Mouse (Mus musculus) kidney, adult 2 months (tissue): ENCODE results near the gene Cacna1s. TPM values are rescaled to one million over a fixed set of nuclear protein-coding genes. Genes with fewer than 3 reads are reported as not detected.

Experiments used
- DNase-seq: peaks from one replicate; pipeline ENCODE4 v3.0.0; 2021
- H3K27ac ChIP-seq: fragments of 200-500 bp; 2 replicates; pipeline ENCODE4 v1.5.1; 2012; ENCODE audit warnings: low read depth, low read length, control low read depth, inconsistent platforms; ENCODE audit not compliant: insufficient read depth
- H3K27me3 ChIP-seq: fragments of 200-500 bp; replicated peaks from 2 replicates; pipeline ENCODE4 v1.6.1; 2012; ENCODE audit warnings: mild to moderate bottlenecking, moderate library complexity, low read length, inconsistent platforms; ENCODE audit not compliant: control insufficient read depth, insufficient read depth
- H3K36me3 ChIP-seq: fragments of 200-500 bp; 2 replicates; pipeline ENCODE4 v1.6.1; 2012; ENCODE audit warnings: mild to moderate bottlenecking, moderate library complexity, low read length, inconsistent platforms; ENCODE audit not compliant: control insufficient read depth, insufficient read depth
- H3K4me1 ChIP-seq: fragments of 200-500 bp; 2 replicates; pipeline ENCODE4 v1.6.1; 2011; ENCODE audit warnings: low read length; ENCODE audit not compliant: control insufficient read depth, insufficient read depth
- H3K4me3 ChIP-seq: fragments of 200-500 bp; 2 replicates; pipeline ENCODE4 v1.5.1; 2011; ENCODE audit warnings: mild to moderate bottlenecking, low read depth, low read length, control low read depth; ENCODE audit not compliant: insufficient read depth
- CTCF ChIP-seq: fragments of 200-500 bp; conservative IDR thresholded peaks from 2 replicates; pipeline ENCODE4 v1.5.1; 2011; ENCODE audit warnings: low read depth, mild to moderate bottlenecking, control low read depth, low read length, moderate library complexity, mixed read lengths; ENCODE audit not compliant: insufficient read depth, insufficient read length
- POLR2A ChIP-seq: fragments of 200-500 bp; IDR thresholded peaks from one replicate; pipeline ENCODE4 v1.6.1; 2011; ENCODE audit warnings: low read depth, low read length, control low read depth
- WGBS: fragments of 180-500 bp; shearing (Covaris S2); methylation state at CpG from one replicate; pipeline ENCODE4 v1.1.7; 2018; 5-methylcytosine and 5-hydroxymethylcytosine counted together
- polyA plus RNA-seq: library from polyadenylated mRNA; depleted of rRNA; stranded (reverse); fragments of >200 nt; gene quantifications from 2 replicates; pipeline ENCODE4 v1.2.3, GENCODE M21; 2012; rRNA removed

Gene Cacna1s
- 0.12 and 4.3 TPM in 2 replicates for polyA plus RNA-seq

DNA sequence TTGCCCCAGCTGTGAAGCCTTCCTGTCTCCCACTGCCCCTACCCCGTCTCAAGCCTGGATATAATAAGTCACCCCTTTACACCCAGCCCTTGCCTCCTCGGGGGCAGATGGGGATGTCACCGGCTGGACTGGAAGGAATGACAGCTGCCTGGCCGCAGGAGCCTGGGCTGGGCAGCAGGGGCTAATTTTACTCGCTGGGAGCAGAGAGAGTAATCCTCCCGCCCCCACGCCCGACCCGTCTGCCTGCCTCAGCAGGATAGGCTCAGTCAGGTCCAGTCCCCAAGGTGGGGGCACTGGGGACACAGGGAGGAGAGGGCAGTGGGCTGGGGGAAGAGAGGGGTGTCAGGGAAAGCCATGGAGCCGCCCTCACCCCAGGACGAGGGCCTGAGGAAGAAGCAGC, at the start of gene Cacna1s:
TSS of gene Cacna1s (plus strand) at position 204 of the 400 bp plus-strand sequence.
- Histone ChIP-seq H3K4me1 (no peaks in the 10 kb centered on the region), H3K27me3 (0 out of 2 replicates have a peak, but pooled peaks cover 2% of the 10 kb centered on the region), H3K36me3 (no peaks in the 10 kb centered on the region), H3K27ac (no peak within 1 kb of the TSS), H3K4me3 (no peak within 1 kb of the TSS)
- DNase-seq, result no peak
- WGBS, result 54% methylated on average over 11 of the region's 11 CpGs
- TF ChIP-seq POLR2A (no peak), CTCF (no peak)

DNA sequence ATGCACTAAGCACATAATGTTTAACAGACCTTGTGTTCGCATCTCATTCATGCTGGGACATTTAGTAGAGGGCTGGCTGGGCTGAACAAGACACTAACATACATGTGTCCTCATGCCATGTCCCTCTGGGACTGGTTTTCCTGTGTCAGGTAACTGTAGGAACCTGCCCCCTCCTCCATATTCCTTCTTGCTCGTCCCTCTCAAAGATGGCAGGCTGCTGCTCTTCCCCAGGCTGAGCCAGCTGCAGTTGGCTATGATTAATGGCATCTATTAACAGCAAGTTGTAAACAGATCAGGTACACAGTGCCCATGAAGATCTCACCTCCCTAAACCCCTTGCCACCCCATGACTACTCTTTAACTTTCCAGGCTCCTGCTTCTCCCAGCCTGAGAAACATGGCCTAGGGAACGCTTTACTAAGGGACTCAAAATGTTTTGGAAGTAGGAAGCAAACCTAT, 46.2 kb upstream of the Cacna1s start, which contains the start of gene Igfn1:
TSS of gene Igfn1 (minus strand) at position 51 of the 457 bp plus-strand sequence.
- no peak for DNase-seq
- 88% methylated on average over 3 of the region's 3 CpGs for WGBS
- H3K4me3 ChIP-seq, result peak within 1 kb of the TSS; percentile 65; the same call in 1 of the 2 replicates

DNA sequence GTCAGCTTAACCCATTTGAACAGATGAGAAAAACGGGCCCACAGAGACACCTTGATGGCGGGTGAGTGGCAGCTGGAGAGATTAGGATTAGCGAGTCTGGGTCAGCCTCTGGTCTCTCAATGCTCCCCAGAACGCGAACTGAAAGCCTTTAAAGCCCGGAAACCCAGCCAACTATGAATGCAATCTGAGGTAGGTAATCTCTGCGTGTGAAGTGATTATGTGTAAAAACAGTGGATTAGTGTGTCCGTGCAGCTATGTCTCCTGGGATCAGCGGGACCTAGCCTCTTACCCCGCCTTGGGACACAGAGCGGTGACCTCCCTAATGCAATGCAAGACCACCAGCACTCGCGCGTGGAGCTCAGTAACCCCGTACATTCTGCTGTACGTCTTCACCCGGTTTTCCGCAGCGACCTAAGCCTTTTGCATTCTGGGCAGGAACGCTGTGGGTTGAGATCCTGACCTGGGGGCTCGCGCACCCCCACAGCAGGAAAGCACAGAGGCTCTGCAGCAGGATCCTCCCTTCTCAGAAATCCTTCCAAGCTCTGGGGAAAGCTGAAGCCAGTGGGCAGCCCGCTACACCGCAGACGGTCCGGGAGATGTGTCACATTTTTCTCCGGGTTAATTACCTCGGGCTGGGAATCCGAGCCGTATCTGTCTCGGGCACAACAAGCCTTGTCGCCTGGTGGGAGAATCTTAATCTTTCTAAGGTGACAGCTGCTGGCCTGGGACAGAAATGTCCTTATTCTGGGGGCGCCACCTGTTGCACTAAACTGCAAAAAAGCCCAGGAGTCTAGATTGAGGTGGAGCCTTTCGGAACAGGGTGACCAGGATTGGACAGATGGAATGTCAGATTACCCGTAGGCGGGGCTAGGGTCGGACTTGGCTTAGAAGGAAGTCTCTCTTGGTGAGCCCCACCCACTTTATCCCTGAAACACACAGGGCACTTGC, 45.1 kb upstream of the Cacna1s start, which contains the start of gene Tmem9:
TSS of gene Tmem9 (plus strand) at position 940 of the 948 bp plus-strand sequence.
- no peak for TF ChIP-seq CTCF
- no peak for TF ChIP-seq POLR2A
- WGBS, result 7% methylated on average over 37 of the region's 37 CpGs
- no peaks in the 10 kb centered on the region for H3K36me3 ChIP-seq
- peak within 1 kb of the TSS; percentile 65 for H3K4me3 ChIP-seq
- peak within 1 kb of the TSS; percentile 15; the same call in 1 of the 2 replicates for H3K27ac ChIP-seq
- H3K27me3 ChIP-seq, result no peaks in the 10 kb centered on the region
- peaks cover 2% of the 10 kb centered on the region; the same call in 1 of the 2 replicates for H3K4me1 ChIP-seq
- peak; percentile 97 for DNase-seq

More for the DNA sequence above, 46.2 kb upstream of the Cacna1s start, which contains the start of gene Igfn1:
- no peaks in the 10 kb centered on the region for H3K36me3 ChIP-seq
- TF ChIP-seq POLR2A (no peak), CTCF (no peak)
- H3K4me1 ChIP-seq, result peaks cover 6% of the 10 kb centered on the region; the same call in 1 of the 2 replicates
- no peak within 1 kb of the TSS for H3K27ac ChIP-seq
- no peaks in the 10 kb centered on the region for H3K27me3 ChIP-seq

DNA sequence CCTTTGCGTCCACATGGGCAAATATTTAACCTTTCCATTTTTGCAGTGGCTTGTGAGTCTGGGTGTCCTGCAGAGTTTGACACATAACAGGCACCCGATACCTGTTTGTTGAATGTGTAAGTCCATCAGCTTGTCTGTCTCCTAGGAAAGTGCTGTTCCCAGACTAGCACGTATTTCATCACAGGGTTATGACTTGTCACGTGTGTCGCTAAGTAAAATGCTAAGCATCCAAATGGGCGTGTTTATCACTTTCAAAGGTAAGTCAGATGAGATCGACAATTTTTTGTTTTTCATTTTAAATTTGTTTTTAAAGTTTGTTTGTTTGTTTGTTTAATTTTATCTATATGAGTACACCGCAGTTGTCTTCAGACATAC, 44.4 kb upstream of the Cacna1s start:
- no peak for DNase-seq
- Histone ChIP-seq H3K36me3 (no peaks in the 10 kb centered on the region), H3K27ac (no peak overlapping the region), H3K4me3 (peak overlapping the region; percentile 65; the same call in 1 of the 2 replicates), H3K27me3 (no peaks in the 10 kb centered on the region), H3K4me1 (peaks cover 2% of the 10 kb centered on the region; the same call in 1 of the 2 replicates)
- 13% methylated on average over 8 of the region's 8 CpGs for WGBS
- TF ChIP-seq CTCF, result 0 out of 2 replicates have a peak, but pooled peaks have one; percentile 13
- no peak for TF ChIP-seq POLR2A

DNA sequence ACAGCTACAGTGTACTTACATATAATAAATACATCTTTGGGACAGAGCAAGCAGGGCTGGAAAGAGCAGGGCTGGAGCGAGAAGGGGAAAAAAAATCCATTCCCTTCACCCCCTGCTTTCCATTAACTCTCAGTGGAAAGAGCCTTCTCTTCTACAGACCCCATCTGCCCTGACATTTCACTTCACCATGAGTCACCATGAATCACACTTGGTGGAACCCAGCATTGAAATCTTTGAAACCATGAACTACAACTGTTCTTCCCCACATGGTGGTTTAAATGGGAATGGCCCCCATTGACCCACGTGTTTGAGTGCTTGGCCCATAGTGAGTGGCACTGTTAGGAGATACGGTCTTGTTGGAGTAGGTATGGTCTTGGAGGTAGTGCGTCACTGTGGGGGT, 42.3 kb upstream of the Cacna1s start:
- WGBS, result 94% methylated on average over 4 of the region's 4 CpGs
- no peak for TF ChIP-seq CTCF

DNA sequence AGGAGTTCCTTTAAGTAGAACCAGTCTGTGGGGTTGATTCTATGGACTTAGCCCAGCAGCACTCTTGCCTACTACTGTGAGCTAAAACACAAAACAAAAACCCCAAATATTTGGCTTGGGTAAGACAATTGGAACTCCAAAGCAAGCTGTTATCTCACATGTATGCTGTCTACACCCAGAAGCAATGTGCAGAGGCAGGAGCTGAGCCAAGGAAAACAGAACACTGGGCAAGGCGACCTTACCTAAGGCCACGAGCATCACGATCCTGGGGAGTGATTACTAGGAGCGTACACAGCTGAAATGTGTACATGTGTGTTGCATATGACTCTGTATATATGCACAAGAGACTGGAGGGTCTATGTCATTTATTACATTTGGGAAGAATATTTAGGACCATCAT, 39.0 kb upstream of the Cacna1s start:
- Histone ChIP-seq H3K4me3 (no peak overlapping the region), H3K4me1 (no peaks in the 10 kb centered on the region), H3K27ac (no peak overlapping the region), H3K36me3 (no peaks in the 10 kb centered on the region), H3K27me3 (no peaks in the 10 kb centered on the region)
- no peak for DNase-seq
- WGBS, result 72% methylated on average over 4 of the region's 4 CpGs
- no peak for TF ChIP-seq CTCF
- TF ChIP-seq POLR2A, result no peak

More for the DNA sequence above, 42.3 kb upstream of the Cacna1s start:
- H3K4me3 ChIP-seq, result no peak overlapping the region
- H3K27ac ChIP-seq, result no peak overlapping the region
- H3K36me3 ChIP-seq, result no peaks in the 10 kb centered on the region
- no peak for DNase-seq
- H3K4me1 ChIP-seq, result peaks cover 2% of the 10 kb centered on the region; the same call in 1 of the 2 replicates
- H3K27me3 ChIP-seq, result no peaks in the 10 kb centered on the region

DNA sequence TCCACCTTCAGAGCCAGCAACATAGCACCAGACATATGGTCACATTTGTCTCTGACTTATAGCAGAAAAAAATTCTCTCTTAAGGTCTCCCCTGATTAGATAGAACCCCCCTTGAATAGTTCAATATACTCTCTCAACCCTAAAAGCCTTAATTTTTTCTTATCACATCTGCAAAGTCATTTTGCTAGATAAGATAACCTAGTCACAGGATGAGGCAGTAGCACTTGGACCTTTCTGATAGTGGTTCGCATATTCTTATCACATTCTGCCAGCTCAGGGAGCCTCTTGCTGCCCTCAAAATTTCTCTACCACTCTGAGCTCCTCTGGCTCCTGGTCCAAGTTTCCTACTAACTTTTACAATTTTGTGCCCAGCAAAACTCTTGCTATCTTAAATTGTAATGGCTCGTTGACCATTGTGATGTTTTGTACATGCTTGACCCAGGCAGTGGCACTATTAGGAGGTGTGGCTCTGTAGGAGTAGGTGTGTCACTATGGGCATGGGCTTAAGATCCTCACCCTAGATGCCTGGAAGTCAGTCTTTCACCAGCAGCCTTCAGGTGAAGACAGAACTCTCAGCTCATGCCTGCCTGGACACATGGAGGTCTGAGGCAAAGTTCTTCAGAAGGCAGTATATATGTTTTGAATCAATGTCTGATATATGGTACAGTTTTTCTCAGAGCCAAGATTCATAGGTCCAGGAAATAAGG, 37.6 kb upstream of the Cacna1s start:
- TF ChIP-seq POLR2A (no peak), CTCF (no peak)
- DNase-seq, result no peak
- Histone ChIP-seq H3K27me3 (no peaks in the 10 kb centered on the region), H3K27ac (no peak overlapping the region), H3K4me1 (peaks cover 3% of the 10 kb centered on the region; the same call in 1 of the 2 replicates), H3K4me3 (no peak overlapping the region), H3K36me3 (no peaks in the 10 kb centered on the region)
- WGBS, result 84% methylated on average over 2 of the region's 2 CpGs
